Comparison of ENCODE assay signal across 22 mouse cellular contexts in genomic region chr12:43112096-43112495, GRCm38 (mm10).
"Had no signal": no experiment of that assay in that cellular context is flagged by ENCODE, and none has a peak within 500 bp of the region (broad histone marks: within the 10 kb centered on the region; RNA-seq: fewer than 3 reads in every experiment).

No protein-coding gene starts in this region.

- ATAC-seq: liver, embryonic 12.5 days; midbrain, embryonic 16.5 days had no signal

- H3K9ac ChIP-seq: limb, embryonic 13.5 days; liver, embryonic 12.5 days; liver, embryonic 15.5 days; lung, embryonic 15.5 days had no signal

- H3K36me3 ChIP-seq: limb, embryonic 10.5 days; limb, embryonic 13.5 days; liver, embryonic 12.5 days; liver, embryonic 15.5 days; lung, embryonic 15.5 days; midbrain, embryonic 10.5 days had no signal

- H3K4me1 ChIP-seq: limb, embryonic 10.5 days; limb, embryonic 13.5 days; liver, embryonic 12.5 days; liver, embryonic 15.5 days; lung, embryonic 15.5 days; megakaryocyte, embryonic 14.5 days; midbrain, embryonic 10.5 days had no signal

- H3K4me2 ChIP-seq: limb, embryonic 13.5 days; liver, embryonic 12.5 days; liver, embryonic 15.5 days; lung, embryonic 15.5 days had no signal

- H3K9me3 ChIP-seq: limb, embryonic 10.5 days; limb, embryonic 13.5 days; liver, embryonic 12.5 days; liver, embryonic 15.5 days; lung, embryonic 15.5 days; midbrain, embryonic 10.5 days had no signal

- H3K27me3 ChIP-seq: limb, embryonic 13.5 days; liver, embryonic 12.5 days; liver, embryonic 15.5 days; lung, embryonic 15.5 days; megakaryocyte, embryonic 14.5 days had no signal

- H3K4me3 ChIP-seq: layer of hippocampus, adult 2 months; limb, embryonic 10.5 days; limb, embryonic 13.5 days; liver, embryonic 12.5 days; liver, embryonic 15.5 days; lung, embryonic 15.5 days; megakaryocyte, embryonic 14.5 days; midbrain, embryonic 10.5 days had no signal

- DNase-seq: kidney, postnatal 25 days; layer of hippocampus, adult 9-11 months; liver; lung, adult 18-20 months; lung, postnatal 10 days; lung, postnatal 36 days; right cerebral cortex, postnatal 14 days; right cerebral cortex, postnatal 4 days; thymus, adult 2 months; thymus, postnatal 14 days; thymus, postnatal 4 days had no signal

- H3K27ac ChIP-seq: kidney, postnatal 0 days; layer of hippocampus, adult 2 months; limb, embryonic 10.5 days; limb, embryonic 13.5 days; liver, embryonic 12.5 days; liver, embryonic 15.5 days; lung, embryonic 15.5 days; midbrain, embryonic 10.5 days; stomach, postnatal 0 days had no signal
